Mouse (Mus musculus): Measurements from ENCODE around the gene Zdhhc18. TPM values are rescaled to one million over a fixed set of nuclear protein-coding genes. Genes with fewer than 3 reads are reported as not detected.

Zdhhc18 gene
- 100 to 1,000 TPM in 6 of 26 experiments, 10 to 100 TPM in 20; 33.1 to 176 (median 55.0) TPM for total RNA-seq (2018; cell fraction: chromatin; rRNA removed)
- total RNA-seq (2018; cell fraction: cytosol; rRNA removed) = 10 to 100 TPM; 12.1 to 36.4 (median 19.1) TPM
- 100 to 1,000 TPM in 3 of 26 experiments, 10 to 100 TPM in 23; 29.4 to 155 (median 46.0) TPM for total RNA-seq (2018; cell fraction: nucleus; rRNA removed)
- 15.6 to 22.3 TPM (median 19.4 TPM) in 3 replicates for polyA plus RNA-seq (2018)

- 31% methylated on average over 7 of the region's 7 CpGs for WGBS (ENCODE audit: missing documents)
- Histone ChIP-seq H3K79me2 (ENCODE audit: inconsistent target) (no peaks in the 10 kb centered on the region), H3K27ac (peak within 1 kb of the TSS; percentile 29; the same call in 1 of the 2 replicates), H3K4me3 (ENCODE audit: inconsistent target) (peak within 1 kb of the TSS; percentile 47), H3K36me3 (ENCODE audit: inconsistent target) (no peaks in the 10 kb centered on the region)
These were observed at the start of gene Zdhhc18 for GRCm38 (mm10) chr4:133649989-133650699. Gene Zdhhc18, minus strand, starts transcription at chr4:133650154.

GRCm38 (mm10) chr4:133695363-133695762, 45.4 kb upstream of the Zdhhc18 start:
- H3K36me3 ChIP-seq (ENCODE audit: inconsistent target) = peaks cover 71% of the 10 kb centered on the region
- no peak overlapping the region for H3K27ac ChIP-seq
- no peak overlapping the region for H3K4me3 ChIP-seq (ENCODE audit: inconsistent target)
- WGBS (ENCODE audit: missing documents) = 14% methylated on average over 2 of the region's 3 CpGs
- H3K79me2 ChIP-seq (ENCODE audit: inconsistent target) = peaks cover 44% of the 10 kb centered on the region

GRCm38 (mm10) chr4:133690252-133690651, 40.3 kb upstream of the Zdhhc18 start:
- peaks cover 84% of the 10 kb centered on the region for H3K36me3 ChIP-seq (ENCODE audit: inconsistent target)
- H3K79me2 ChIP-seq (ENCODE audit: inconsistent target) = peaks cover 10% of the 10 kb centered on the region; the same call in 1 of the 2 replicates
- H3K4me3 ChIP-seq (ENCODE audit: inconsistent target) = no peak overlapping the region
- H3K27ac ChIP-seq = no peak overlapping the region
- WGBS (ENCODE audit: missing documents) = 18% methylated on average over 4 of the region's 5 CpGs

GRCm38 (mm10) chr4:133688417-133689067, 38.6 kb upstream of the Zdhhc18 start:
- no peak overlapping the region for H3K4me3 ChIP-seq (ENCODE audit: inconsistent target)
- peaks cover 16% of the 10 kb centered on the region; the same call in 1 of the 2 replicates for H3K79me2 ChIP-seq (ENCODE audit: inconsistent target)
- H3K27ac ChIP-seq = no peak overlapping the region
- H3K36me3 ChIP-seq (ENCODE audit: inconsistent target) = peaks cover 84% of the 10 kb centered on the region
- WGBS (ENCODE audit: missing documents) = 89% methylated on average over 7 of the region's 7 CpGs

GRCm38 (mm10) chr4:133687126-133687525, 37.2 kb upstream of the Zdhhc18 start:
- H3K36me3 ChIP-seq (ENCODE audit: inconsistent target) = peaks cover 81% of the 10 kb centered on the region
- WGBS (ENCODE audit: missing documents) = 93% methylated on average over 5 of the region's 5 CpGs
- H3K4me3 ChIP-seq (ENCODE audit: inconsistent target) = no peak overlapping the region
- no peak overlapping the region for H3K27ac ChIP-seq
- peaks cover 19% of the 10 kb centered on the region; the same call in 1 of the 2 replicates for H3K79me2 ChIP-seq (ENCODE audit: inconsistent target)

- WGBS (ENCODE audit: missing documents) = 93% methylated on average over 10 of the region's 11 CpGs
- Histone ChIP-seq H3K36me3 (ENCODE audit: inconsistent target) (peaks cover 81% of the 10 kb centered on the region), H3K4me3 (ENCODE audit: inconsistent target) (no peak overlapping the region), H3K27ac (no peak overlapping the region), H3K79me2 (ENCODE audit: inconsistent target) (peaks cover 25% of the 10 kb centered on the region; the same call in 1 of the 2 replicates)
These were observed 36.6 kb upstream of the Zdhhc18 start for GRCm38 (mm10) chr4:133686512-133686911.

- H3K27ac ChIP-seq = no peak overlapping the region
These were observed 30.3 kb upstream of the Zdhhc18 start for GRCm38 (mm10) chr4:133680206-133680786.

GRCm38 (mm10) chr4:133679629-133680028, 29.7 kb upstream of the Zdhhc18 start:
- Histone ChIP-seq H3K79me2 (ENCODE audit: inconsistent target) (peaks cover 25% of the 10 kb centered on the region; the same call in 1 of the 2 replicates), H3K27ac (no peak overlapping the region), H3K36me3 (ENCODE audit: inconsistent target) (peaks cover 50% of the 10 kb centered on the region), H3K4me3 (ENCODE audit: inconsistent target) (no peak overlapping the region)
- WGBS (ENCODE audit: missing documents) = 80% methylated on average over 7 of the region's 7 CpGs

More at GRCm38 (mm10) chr4:133680206-133680786, 30.3 kb upstream of the Zdhhc18 start:
- 70% methylated on average over 14 of the region's 14 CpGs for WGBS (ENCODE audit: missing documents)
- Histone ChIP-seq H3K4me3 (ENCODE audit: inconsistent target) (no peak overlapping the region), H3K79me2 (ENCODE audit: inconsistent target) (peaks cover 27% of the 10 kb centered on the region; the same call in 1 of the 2 replicates), H3K36me3 (ENCODE audit: inconsistent target) (peaks cover 57% of the 10 kb centered on the region)

- H3K27ac ChIP-seq = no peak overlapping the region
- no peak overlapping the region for H3K4me3 ChIP-seq (ENCODE audit: inconsistent target)
- WGBS (ENCODE audit: missing documents) = 95% methylated on average over 7 of the region's 7 CpGs
- peaks cover 29% of the 10 kb centered on the region for H3K36me3 ChIP-seq (ENCODE audit: inconsistent target)
- H3K79me2 ChIP-seq (ENCODE audit: inconsistent target) = peaks cover 20% of the 10 kb centered on the region; the same call in 1 of the 2 replicates
These were observed 27.3 kb upstream of the Zdhhc18 start for GRCm38 (mm10) chr4:133677266-133677665.

GRCm38 (mm10) chr4:133676189-133676588, 26.2 kb upstream of the Zdhhc18 start:
- H3K36me3 ChIP-seq (ENCODE audit: inconsistent target) = peaks cover 18% of the 10 kb centered on the region; the same call in 1 of the 2 replicates
- H3K4me3 ChIP-seq (ENCODE audit: inconsistent target) = no peak overlapping the region
- peaks cover 9% of the 10 kb centered on the region; the same call in 1 of the 2 replicates for H3K79me2 ChIP-seq (ENCODE audit: inconsistent target)
- 50% methylated on average over 3 of the region's 3 CpGs for WGBS (ENCODE audit: missing documents)
- H3K27ac ChIP-seq = peak overlapping the region; percentile 99; the same call in 1 of the 2 replicates

- H3K4me3 ChIP-seq (ENCODE audit: inconsistent target) = no peak overlapping the region
- peaks cover 12% of the 10 kb centered on the region; the same call in 1 of the 2 replicates for H3K36me3 ChIP-seq (ENCODE audit: inconsistent target)
- peak overlapping the region; percentile 99 for H3K27ac ChIP-seq
- peaks cover 6% of the 10 kb centered on the region; the same call in 1 of the 2 replicates for H3K79me2 ChIP-seq (ENCODE audit: inconsistent target)
- 38% methylated on average over 5 of the region's 5 CpGs for WGBS (ENCODE audit: missing documents)
These were observed 25.7 kb upstream of the Zdhhc18 start for GRCm38 (mm10) chr4:133675594-133676016.

- Histone ChIP-seq H3K36me3 (ENCODE audit: inconsistent target) (peaks cover 3% of the 10 kb centered on the region; the same call in 1 of the 2 replicates), H3K27ac (peak overlapping the region; percentile 99), H3K4me3 (ENCODE audit: inconsistent target) (no peak overlapping the region), H3K79me2 (ENCODE audit: inconsistent target) (peaks cover 11% of the 10 kb centered on the region; the same call in 1 of the 2 replicates)
- WGBS (ENCODE audit: missing documents) = 19% methylated on average over 8 of the region's 8 CpGs
These were observed 24.4 kb upstream of the Zdhhc18 start for GRCm38 (mm10) chr4:133674331-133674695.

- Histone ChIP-seq H3K79me2 (ENCODE audit: inconsistent target) (peaks cover 11% of the 10 kb centered on the region; the same call in 1 of the 2 replicates), H3K36me3 (ENCODE audit: inconsistent target) (peaks cover 2% of the 10 kb centered on the region; the same call in 1 of the 2 replicates), H3K27ac (peak overlapping the region; percentile 99), H3K4me3 (ENCODE audit: inconsistent target) (peak overlapping the region; percentile 75)
- WGBS (ENCODE audit: missing documents) = under 1% methylated on average over 9 of the region's 10 CpGs
These were observed 23.8 kb upstream of the Zdhhc18 start for GRCm38 (mm10) chr4:133673666-133674330.

Measured in macrophage (primary cell).